Mouse (Mus musculus): Measurements from ENCODE around the gene Schip1. TPM values are rescaled to one million over a fixed set of nuclear protein-coding genes. Genes with fewer than 3 reads are reported as not detected.

Gene Schip1
- polyA plus RNA-seq, 1 experiment, result 0.11 TPM

DNA sequence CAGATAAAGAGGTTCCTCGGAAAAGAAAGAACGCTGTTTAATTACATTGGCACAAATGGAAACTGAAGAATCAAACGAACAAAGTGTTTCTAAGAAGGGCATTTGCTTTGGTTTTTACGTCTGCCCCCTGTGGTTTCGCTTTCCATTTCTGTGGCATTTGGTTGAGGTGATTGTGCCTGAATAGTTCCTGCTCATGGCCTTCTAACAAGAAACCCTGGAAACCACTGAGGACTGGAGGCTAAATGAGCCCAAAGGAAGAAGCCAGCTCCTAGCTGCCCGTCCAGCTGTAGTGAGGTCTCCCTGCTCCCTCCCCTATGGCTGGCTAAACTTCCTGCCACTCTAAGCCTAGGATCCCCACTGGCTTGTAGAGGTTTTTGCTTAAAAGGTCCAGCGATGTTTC is 573.4 kb downstream of the Schip1 start:
- Histone ChIP-seq H3K4me1 (ENCODE audit: control insufficient read depth) (no peaks in the 10 kb centered on the region), H3K4me3 (replicated peaks) (no peak overlapping the region), H3K9me3 (ENCODE audit: control insufficient read depth, low read length) (no peaks in the 10 kb centered on the region), H3K36me3 (ENCODE audit: control insufficient read depth) (no peaks in the 10 kb centered on the region), H3K27me3 (ENCODE audit: control insufficient read depth) (no peaks in the 10 kb centered on the region)
- TF ChIP-seq GATA1 (IDR thresholded peaks at IDR 0.05; ENCODE audit: low read length) (no peak), TAL1 (IDR thresholded peaks at IDR 0.05; ENCODE audit: low read length) (no peak)

DNA sequence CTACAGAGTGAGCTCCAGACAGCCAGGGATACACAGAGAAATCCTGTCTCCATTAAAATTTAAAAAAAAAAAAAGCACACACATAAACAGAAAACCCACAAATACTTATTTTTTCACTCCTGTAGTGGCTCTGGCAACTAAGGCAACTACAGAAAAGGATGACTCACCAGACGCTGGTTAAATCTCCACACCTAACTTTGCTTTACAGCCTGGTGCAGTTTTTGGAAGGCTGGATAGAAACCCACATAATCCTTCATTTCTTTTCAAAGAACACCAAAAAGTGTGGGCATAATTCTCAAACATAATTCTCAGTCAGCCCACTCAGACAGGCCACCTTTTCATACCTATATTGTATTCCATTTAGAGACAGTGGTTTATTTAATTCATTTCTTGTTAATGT is 574.1 kb downstream of the Schip1 start:
- H3K27me3 ChIP-seq (ENCODE audit: control insufficient read depth), result no peaks in the 10 kb centered on the region
- H3K36me3 ChIP-seq (ENCODE audit: control insufficient read depth), result no peaks in the 10 kb centered on the region
- H3K9me3 ChIP-seq (ENCODE audit: control insufficient read depth, low read length), result no peaks in the 10 kb centered on the region
- H3K4me1 ChIP-seq (ENCODE audit: control insufficient read depth), result no peaks in the 10 kb centered on the region
- no peak for TF ChIP-seq GATA1 (IDR thresholded peaks at IDR 0.05; ENCODE audit: low read length)
- TF ChIP-seq TAL1 (IDR thresholded peaks at IDR 0.05; ENCODE audit: low read length), result no peak
- no peak overlapping the region for H3K4me3 ChIP-seq (replicated peaks)

DNA sequence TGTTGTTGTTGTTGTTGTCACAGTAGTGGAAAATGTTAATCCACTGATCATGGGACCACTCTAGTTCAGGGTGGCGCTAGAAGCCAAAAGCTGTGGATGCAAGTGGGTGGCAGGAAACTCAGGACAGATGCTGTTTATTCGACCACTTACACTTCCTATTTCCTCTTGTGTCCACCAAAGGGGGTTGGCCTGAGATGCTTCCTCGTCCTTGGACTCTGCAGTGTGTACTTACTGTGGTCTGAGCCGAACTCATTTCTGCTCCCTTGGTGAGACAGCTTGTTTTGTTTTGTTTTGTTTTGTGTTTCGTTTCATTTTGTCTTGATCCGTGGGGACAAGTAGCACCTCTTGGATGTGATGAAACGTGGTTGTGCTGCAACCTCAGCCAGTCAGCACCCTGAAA is 578.3 kb downstream of the Schip1 start:
- TF ChIP-seq GATA1 (IDR thresholded peaks at IDR 0.05; ENCODE audit: low read length) (no peak), TAL1 (IDR thresholded peaks at IDR 0.05; ENCODE audit: low read length) (no peak)
- Histone ChIP-seq H3K9me3 (ENCODE audit: control insufficient read depth, low read length) (no peaks in the 10 kb centered on the region), H3K27me3 (ENCODE audit: control insufficient read depth) (no peaks in the 10 kb centered on the region), H3K4me1 (ENCODE audit: control insufficient read depth) (no peaks in the 10 kb centered on the region), H3K36me3 (ENCODE audit: control insufficient read depth) (no peaks in the 10 kb centered on the region), H3K4me3 (replicated peaks) (no peak overlapping the region)

DNA sequence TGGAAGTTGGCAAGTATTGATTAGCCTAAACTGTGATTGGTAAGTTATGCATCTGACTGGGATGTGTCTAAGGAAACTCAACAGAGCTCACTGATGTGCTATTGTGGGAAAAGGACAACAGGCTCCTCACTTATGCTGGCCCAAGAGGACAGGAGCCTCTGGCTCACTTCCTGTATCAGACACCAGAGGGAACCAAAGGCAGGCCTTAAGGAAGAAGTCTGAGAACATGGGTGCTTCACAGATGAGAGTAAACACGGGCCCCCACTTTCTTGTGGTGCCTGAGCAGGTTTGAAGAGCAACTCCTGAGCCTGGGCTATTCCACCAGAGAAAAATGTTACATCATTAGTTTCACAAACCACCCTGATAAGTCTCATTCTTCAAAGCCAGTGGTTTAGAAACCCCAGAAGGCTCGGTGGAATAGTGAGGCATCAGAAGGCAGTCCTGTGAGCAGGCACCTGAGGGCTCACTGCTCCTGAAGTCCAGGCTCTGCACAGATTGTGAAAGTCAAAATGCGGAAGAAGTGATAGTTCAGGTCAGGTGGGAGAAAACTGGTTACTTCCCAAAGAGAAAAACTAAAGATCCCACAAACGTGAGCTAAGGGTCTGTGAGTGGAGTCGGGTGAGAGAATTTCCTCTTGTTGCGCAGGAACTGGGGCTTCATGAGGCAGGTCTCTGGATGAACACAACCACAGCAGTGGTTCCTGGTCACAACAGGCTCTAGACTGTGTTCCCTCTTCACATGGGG is 582.0 kb downstream of the Schip1 start:
- Histone ChIP-seq H3K9me3 (ENCODE audit: control insufficient read depth, low read length) (no peaks in the 10 kb centered on the region), H3K36me3 (ENCODE audit: control insufficient read depth) (no peaks in the 10 kb centered on the region)

DNA sequence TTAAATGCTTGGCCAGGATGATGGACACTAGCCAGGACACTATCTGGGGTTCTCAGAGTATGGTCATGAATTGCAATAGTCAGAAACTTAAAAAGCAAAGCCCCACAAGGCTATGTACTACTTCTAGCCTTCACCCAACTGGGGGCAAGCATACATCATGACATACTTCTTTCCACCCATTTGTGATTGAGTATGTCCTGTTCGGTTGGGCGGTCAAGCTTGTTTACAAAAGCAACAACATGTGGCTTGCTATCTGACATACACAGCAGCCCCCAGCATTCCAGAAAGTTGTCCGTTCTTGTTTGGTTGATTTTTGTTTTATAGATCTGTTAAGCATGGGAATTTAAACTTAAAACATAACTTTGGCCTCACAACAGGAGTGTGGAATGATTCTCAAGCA is 582.7 kb downstream of the Schip1 start:
- Histone ChIP-seq H3K4me3 (replicated peaks) (no peak overlapping the region), H3K4me1 (ENCODE audit: control insufficient read depth) (no peaks in the 10 kb centered on the region), H3K36me3 (ENCODE audit: control insufficient read depth) (no peaks in the 10 kb centered on the region), H3K9me3 (ENCODE audit: control insufficient read depth, low read length) (no peaks in the 10 kb centered on the region), H3K27me3 (ENCODE audit: control insufficient read depth) (no peaks in the 10 kb centered on the region)
- TF ChIP-seq GATA1 (IDR thresholded peaks at IDR 0.05; ENCODE audit: low read length), result no peak
- TF ChIP-seq TAL1 (IDR thresholded peaks at IDR 0.05; ENCODE audit: low read length), result no peak

More for the DNA sequence above, 582.0 kb downstream of the Schip1 start:
- Histone ChIP-seq H3K27me3 (ENCODE audit: control insufficient read depth) (no peaks in the 10 kb centered on the region), H3K4me1 (ENCODE audit: control insufficient read depth) (no peaks in the 10 kb centered on the region), H3K4me3 (replicated peaks) (no peak overlapping the region)
- TF ChIP-seq TAL1 (IDR thresholded peaks at IDR 0.05; ENCODE audit: low read length) (no peak), GATA1 (IDR thresholded peaks at IDR 0.05; ENCODE audit: low read length) (no peak)

DNA sequence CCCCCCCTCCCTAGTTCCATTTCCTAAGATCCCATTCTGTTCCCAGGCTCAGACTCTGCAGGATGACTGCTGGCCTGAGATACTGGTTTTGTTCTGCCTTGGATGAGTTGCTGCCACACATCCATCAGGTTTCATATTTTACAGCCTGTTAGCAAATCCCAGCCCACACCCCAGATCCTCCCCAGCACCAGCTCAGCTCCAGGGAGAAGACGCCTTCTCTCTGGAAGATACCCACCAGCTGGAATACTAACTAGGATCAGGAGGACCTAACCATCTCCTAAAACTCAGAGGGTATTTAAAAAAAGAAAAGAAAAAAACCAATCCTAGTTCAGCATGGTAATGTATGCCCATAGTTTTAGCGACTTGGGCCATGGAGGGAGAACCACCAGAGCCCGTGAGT is 585.6 kb downstream of the Schip1 start:
- H3K27me3 ChIP-seq (ENCODE audit: control insufficient read depth), result no peaks in the 10 kb centered on the region
- no peaks in the 10 kb centered on the region for H3K36me3 ChIP-seq (ENCODE audit: control insufficient read depth)
- TF ChIP-seq GATA1 (IDR thresholded peaks at IDR 0.05; ENCODE audit: low read length) (no peak), TAL1 (IDR thresholded peaks at IDR 0.05; ENCODE audit: low read length) (no peak)
- no peaks in the 10 kb centered on the region for H3K4me1 ChIP-seq (ENCODE audit: control insufficient read depth)
- H3K4me3 ChIP-seq (replicated peaks), result no peak overlapping the region
- no peaks in the 10 kb centered on the region for H3K9me3 ChIP-seq (ENCODE audit: control insufficient read depth, low read length)

DNA sequence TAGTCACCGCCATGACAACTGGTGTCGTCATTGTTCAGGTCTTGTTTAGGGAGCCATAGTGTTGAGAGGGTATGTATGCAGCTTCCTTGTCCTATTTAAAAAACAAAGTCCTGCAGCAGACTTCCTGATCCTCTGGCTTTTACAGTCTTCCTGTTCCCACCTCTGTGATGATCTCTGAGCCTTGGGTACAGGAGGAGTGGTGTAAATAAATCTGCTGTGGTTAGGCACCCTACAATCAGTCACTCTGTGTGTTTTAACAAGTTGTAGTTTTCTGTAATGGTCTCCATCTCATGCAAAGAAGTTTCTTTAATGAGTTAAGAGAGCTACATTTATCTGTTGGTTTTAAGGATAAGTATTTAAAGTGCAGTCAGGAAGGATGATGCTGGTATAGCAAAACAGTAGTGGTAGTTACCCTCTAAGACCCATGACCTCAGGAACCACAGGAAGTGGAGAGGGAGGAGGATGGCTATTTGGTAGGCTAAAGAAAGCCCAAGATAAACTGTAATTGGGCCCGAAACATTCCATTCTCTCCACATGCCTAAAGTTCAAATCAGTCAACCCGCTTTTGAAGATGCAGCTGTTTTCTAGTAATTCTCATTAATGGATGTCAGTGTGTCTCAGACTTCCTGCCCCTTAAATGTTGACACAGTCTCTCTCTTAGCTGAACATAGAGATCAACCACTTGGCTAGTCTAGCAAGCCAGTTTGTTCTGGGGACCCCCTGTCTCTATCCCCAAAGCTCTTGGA is 592.2 kb downstream of the Schip1 start:
- Histone ChIP-seq H3K4me3 (replicated peaks) (no peak overlapping the region), H3K27me3 (ENCODE audit: control insufficient read depth) (no peaks in the 10 kb centered on the region), H3K36me3 (ENCODE audit: control insufficient read depth) (no peaks in the 10 kb centered on the region), H3K9me3 (ENCODE audit: control insufficient read depth, low read length) (peaks cover 4% of the 10 kb centered on the region; the same call in 1 of the 2 replicates), H3K4me1 (ENCODE audit: control insufficient read depth) (peaks cover 5% of the 10 kb centered on the region)
- no peak for TF ChIP-seq TAL1 (IDR thresholded peaks at IDR 0.05; ENCODE audit: low read length)

DNA sequence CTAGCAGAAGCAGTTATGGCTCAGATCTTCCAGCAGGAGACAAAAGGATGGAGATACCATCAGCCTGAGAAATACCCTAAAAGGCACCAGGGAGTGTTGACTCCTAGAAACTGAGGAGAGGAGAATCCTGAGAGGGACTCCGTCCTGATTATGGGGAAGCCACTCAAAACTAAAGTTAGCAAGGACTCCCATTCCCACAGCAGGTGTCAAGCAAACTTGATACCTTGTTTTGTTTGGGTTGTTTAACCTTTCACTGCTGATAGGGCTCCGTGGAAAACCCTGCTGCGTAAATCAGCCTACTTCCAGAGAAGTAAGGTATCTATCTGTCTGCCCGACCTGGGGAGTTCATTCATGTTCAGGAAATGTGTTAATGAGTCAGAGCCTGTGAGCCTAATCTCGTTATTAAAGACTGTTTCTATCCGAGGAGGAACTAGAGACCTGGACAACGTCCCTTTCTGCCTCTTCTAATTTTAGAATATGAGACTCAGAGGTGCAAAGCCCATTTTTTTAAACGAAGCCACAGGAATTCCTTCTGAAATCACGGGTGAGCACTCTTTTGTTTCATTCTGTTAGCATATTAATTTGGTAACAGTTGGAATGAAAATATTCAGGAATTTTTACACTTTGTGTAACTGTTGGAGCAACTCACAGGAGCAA is 593.1 kb downstream of the Schip1 start:
- TF ChIP-seq GATA1 (IDR thresholded peaks at IDR 0.05; ENCODE audit: low read length) (no peak), TAL1 (IDR thresholded peaks at IDR 0.05; ENCODE audit: low read length) (no peak)
- no peak overlapping the region for H3K4me3 ChIP-seq (replicated peaks)

DNA sequence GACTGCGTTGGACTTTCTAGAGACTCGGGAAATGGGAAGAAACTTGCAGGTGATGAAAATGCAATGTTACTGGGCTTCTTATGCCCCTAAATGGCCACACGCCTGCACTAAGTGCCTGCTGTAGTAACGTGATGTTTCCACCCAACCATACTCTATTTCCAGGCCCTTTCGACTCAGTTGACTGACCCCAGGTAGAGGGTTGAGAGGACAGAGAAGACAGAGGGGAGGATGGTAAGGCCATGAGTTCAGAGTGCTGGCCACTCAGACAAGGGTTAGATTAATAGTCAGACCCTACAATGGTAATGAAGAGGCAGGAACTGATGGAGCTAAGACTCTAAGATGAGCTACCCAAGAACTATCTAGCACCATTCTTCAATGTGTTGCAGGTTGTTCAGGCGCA is 595.4 kb downstream of the Schip1 start:
- no peaks in the 10 kb centered on the region for H3K27me3 ChIP-seq (ENCODE audit: control insufficient read depth)
- H3K36me3 ChIP-seq (ENCODE audit: control insufficient read depth), result no peaks in the 10 kb centered on the region
- peaks cover 5% of the 10 kb centered on the region for H3K4me1 ChIP-seq (ENCODE audit: control insufficient read depth)
- H3K4me3 ChIP-seq (replicated peaks), result no peak overlapping the region
- TF ChIP-seq GATA1 (IDR thresholded peaks at IDR 0.05; ENCODE audit: low read length) (no peak), TAL1 (IDR thresholded peaks at IDR 0.05; ENCODE audit: low read length) (no peak)
- peaks cover 4% of the 10 kb centered on the region; the same call in 1 of the 2 replicates for H3K9me3 ChIP-seq (ENCODE audit: control insufficient read depth, low read length)

More for the DNA sequence above, 593.1 kb downstream of the Schip1 start:
- Histone ChIP-seq H3K9me3 (ENCODE audit: control insufficient read depth, low read length) (peaks cover 4% of the 10 kb centered on the region; the same call in 1 of the 2 replicates), H3K27me3 (ENCODE audit: control insufficient read depth) (no peaks in the 10 kb centered on the region), H3K4me1 (ENCODE audit: control insufficient read depth) (peaks cover 5% of the 10 kb centered on the region), H3K36me3 (ENCODE audit: control insufficient read depth) (no peaks in the 10 kb centered on the region)
